Mouse (Mus musculus) left cerebral cortex, adult 11 months (tissue): ENCODE results near the gene Psmb3.
"Not testable (repeated sequence)": the region's sequence is repeated elsewhere in the genome, so short reads cannot be mapped to it uniquely, and the experiment has no call there.

Experiments
- DNase-seq: peaks from one replicate; pipeline ENCODE4 v3.0.0; 2022; ENCODE audit warnings: low spot score

Psmb3 gene

DNA sequence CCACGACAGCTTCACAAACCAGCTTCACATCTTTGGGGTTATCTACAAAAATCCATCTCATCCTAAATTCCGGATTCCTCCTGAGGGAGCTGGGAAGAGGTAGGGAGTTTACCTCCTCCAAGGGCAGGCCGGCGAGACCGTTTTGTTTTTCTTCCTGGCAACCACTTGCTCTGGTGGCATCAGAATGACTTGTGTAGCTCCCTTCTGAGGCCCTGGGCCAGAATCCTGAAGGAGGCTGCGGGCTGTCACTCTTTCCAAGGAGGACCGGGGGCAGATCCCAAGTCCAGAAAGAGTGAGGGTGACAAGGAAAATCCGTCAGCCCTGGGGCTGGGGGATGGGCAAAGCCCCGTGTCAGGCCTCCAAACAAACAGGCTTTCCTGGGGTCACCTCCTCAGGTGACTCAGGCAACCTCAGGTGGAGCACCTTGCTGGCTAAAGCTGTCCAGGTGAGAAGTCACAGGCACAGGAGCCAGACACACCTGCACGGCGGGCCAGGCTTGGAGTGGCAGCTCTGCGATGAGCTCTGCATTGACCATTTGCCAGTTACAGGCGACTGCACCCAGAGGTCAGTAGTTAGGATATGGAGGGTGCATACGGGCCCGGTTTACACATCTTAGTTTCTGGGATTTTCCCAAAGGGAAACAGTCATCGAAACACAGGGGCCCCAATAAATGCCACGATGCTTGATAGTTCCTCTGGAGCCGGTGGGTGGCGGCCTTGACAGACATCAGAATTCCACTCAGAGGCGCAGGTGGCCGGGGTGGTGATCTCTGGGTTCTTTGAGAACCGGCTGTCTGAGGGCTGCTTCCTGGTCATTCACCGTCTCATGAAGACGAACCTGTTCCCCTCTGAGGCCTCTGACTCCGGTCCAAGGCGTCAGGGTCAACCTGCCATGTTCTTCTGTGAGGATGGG, 14.4 kb downstream of the Psmb3 start:
- no peak for DNase-seq

DNA sequence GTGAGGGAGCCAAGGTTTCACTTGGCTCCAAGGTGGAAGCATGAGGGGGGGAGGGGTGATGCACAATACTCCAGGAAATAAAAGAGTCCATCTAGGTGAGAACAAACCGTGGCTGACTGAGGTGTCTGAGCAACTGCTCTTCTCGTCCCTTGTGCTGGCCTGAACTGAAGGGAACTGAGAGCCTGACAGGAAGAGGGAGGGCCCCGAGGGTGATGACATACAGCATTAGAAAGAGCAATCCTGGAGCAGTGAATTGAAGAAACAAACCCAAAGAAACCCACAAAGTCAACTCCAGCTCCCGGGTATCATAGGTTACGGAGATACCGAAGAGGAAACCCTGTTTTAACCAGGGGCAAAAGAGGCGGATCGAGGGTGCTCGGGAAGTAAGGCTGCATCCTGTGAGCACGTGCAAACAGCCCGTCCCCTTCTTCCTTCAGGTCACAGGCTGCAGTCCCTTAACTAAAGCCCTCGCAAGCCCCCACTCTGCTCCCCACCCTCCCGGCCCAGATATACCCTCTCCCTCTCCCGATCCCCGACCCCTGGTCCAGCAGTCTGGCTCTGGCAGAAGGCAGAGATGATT, 15.2 kb downstream of the Psmb3 start:
- DNase-seq, result no peak

- no peak for DNase-seq
These were observed 15.8 kb downstream of the Psmb3 start for GRCm38 (mm10) chr11:97719041-97719440.

DNA sequence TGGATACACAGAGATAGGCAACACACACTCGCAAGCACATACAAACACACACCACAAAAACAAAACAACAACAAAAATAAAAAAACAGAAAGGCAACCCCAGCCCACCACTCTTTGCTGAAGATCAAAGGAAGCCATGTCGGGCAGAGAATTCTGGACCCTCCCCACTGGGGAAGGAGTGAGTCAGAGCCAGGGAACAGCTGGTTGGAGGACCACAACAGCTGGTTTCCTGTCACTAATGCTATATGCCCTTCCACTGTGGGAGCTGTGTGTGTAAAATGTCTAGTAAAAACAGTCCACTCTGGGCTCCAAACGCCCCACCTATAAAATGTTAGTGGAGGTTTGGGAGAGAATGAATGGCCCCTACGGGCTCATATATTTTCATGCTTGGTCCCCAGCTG, 18.1 kb downstream of the Psmb3 start:
- DNase-seq, result no peak

- no peak for DNase-seq
These were observed 20.5 kb downstream of the Psmb3 start for GRCm38 (mm10) chr11:97723709-97724108.

DNA sequence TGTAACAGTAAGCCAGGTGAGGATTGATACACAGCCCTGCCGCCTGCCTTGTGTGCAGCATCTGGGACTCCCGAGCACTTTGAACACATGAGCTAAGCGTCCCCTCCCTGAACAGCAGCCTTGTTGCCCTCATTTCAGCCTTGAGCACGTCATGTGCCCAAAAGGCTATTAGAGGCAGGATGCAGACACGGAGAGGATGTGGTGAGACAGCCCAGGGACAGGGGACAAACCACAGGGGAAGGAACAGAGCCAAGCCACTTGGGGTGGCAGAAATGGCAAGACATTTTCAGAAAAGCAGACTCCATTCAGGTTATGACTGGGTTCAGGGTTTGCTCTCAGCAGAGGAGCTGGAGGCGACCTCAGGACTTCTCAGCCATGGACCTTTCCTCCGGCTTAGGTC, 25.1 kb downstream of the Psmb3 start:
- no peak for DNase-seq

DNA sequence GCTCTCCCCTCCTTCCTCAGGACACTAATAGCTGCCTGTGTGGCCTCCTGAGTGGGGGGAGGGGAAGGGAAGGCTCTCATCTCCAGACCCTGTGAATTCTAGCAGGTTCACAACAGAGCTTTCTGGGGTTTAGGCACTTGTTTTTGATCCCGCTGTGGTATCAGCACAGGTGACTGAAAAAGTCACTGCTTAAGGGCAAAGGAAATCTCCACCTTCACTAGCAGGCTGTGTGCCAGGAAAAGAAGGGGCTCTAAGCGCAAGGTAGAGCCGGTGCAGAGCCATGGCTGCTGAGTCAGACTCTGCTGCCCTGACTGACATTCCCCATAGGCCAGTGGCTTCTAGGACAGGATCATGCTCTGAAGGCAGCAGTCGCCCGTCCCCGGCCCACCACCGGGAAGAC, 25.5 kb downstream of the Psmb3 start:
- no peak for DNase-seq

- no peak for DNase-seq
These were observed 30.5 kb downstream of the Psmb3 start for GRCm38 (mm10) chr11:97733689-97734088.

GRCm38 (mm10) chr11:97734810-97735209, 31.6 kb downstream of the Psmb3 start:
- not testable (repeated sequence) for DNase-seq

GRCm38 (mm10) chr11:97736645-97737044, 33.4 kb downstream of the Psmb3 start:
- DNase-seq, result no peak

DNA sequence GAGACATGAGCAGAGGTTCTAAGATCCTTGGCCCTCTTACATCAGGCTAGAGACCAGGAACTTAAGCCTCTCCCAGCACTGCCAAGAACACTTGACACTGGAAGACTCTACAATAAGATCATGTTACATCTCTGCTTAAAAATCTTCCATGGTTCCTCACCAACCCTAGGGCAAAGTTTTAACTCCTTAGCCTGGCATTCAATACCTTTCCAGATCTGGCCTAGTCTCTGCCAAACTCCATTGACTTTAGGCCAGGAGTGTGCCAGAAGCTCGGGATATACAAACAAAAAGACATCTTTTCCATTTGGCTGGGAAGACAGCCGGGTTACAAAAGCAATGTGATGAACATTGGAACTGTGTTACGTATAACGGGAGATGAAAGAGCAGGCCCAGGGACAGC, 34.4 kb downstream of the Psmb3 start:
- no peak for DNase-seq

- no peak for DNase-seq
These were observed 35.5 kb downstream of the Psmb3 start for GRCm38 (mm10) chr11:97738703-97739102.

DNA sequence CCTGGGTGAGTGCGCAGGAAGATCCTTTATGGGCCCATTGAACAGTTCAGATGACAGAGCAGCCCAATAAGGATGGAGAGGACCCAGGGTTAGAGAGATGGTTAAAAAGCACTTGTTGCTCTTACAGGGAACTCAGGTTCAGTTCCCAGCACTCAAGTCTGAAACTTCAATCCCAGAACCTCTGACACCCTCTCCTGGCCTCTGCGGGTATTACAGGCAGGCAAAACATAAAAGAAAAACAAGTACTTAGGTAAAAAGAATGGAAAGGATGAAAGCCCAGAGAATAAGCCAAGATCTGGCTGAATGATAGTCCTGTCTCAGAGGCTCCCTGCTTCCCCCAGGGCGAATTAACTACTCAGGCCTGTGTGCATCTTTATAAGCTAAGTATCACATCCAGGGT, 36.0 kb downstream of the Psmb3 start:
- no peak for DNase-seq

- DNase-seq, result no peak
These were observed 37.0 kb downstream of the Psmb3 start for GRCm38 (mm10) chr11:97740190-97740589.

- DNase-seq, result no peak
These were observed 39.0 kb downstream of the Psmb3 start for GRCm38 (mm10) chr11:97742157-97742556.

- no peak for DNase-seq
These were observed 39.4 kb downstream of the Psmb3 start for GRCm38 (mm10) chr11:97742591-97742990.

GRCm38 (mm10) chr11:97743423-97743822, 40.2 kb downstream of the Psmb3 start:
- DNase-seq, result no peak

DNA sequence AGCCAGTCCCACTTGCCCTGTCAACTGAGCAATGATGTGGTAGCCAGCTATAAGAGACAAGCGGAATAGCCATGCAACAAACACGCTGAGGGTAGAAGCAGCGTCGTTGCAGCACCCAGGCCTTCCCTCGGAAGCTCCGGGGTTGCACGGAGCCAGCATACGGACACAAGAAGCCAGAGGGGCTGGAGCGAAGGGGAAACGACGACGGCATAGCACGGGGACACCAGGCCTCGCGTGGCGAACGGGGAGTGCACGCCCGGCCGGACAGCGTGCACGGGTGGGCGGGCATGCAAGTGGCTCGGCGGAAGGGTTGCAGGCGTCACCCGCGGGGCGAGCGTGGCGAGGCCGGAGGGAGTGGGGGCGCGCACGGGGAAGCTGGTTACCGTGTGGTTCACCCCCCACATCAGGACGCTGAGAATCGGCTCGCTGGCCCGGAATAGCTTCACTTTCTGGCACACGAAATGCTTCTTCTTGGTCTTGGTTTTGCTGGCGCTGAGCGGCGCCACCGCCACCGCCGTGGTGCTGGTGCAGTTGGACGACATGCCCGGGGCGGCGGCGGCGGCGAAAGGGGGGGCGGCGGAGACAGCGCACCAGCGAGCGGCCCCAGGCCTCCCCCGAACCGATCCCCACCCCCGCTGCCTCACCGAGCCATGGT, 41.0 kb downstream of the Psmb3 start, which contains the start of gene Pip4k2b:
Gene Pip4k2b, minus strand, starts transcription at position 642 of the 655 bp plus-strand sequence.
- DNase-seq, result no peak

- DNase-seq, result peak; percentile 97
These were observed 41.6 kb downstream of the Psmb3 start for GRCm38 (mm10) chr11:97744718-97745330.

- DNase-seq, result no peak
These were observed 42.1 kb downstream of the Psmb3 start for GRCm38 (mm10) chr11:97745331-97745721.

DNA sequence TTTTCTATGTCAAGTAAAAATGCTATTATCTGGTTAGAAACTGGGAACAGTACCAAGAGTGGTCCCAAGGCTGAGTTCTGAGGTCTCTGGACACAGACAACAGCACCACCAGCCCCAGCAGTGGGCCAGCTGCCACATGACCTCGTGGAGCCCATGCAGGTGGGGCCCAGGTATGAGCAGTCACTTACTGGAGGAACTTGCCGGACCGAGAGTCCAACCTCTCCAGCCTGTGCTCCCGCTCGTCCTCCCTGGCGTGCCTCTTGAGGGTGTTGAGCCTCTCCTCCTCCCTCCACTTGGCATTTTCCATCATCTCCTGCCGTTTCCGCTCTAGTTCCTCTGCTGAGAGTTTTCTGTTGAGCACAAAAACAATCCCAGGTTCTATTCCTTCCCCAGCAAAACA, 44.6 kb downstream of the Psmb3 start:
- no peak for DNase-seq

GRCm38 (mm10) chr11:97748496-97748895, 45.3 kb downstream of the Psmb3 start:
- no peak for DNase-seq

- DNase-seq, result no peak
These were observed 50.1 kb downstream of the Psmb3 start for GRCm38 (mm10) chr11:97753277-97753676.
